Mouse (Mus musculus): ENCODE data around the gene Pik3cd. TPM values are rescaled to one million over a fixed set of nuclear protein-coding genes. Genes with fewer than 3 reads are reported as not detected.

Pik3cd gene
- polyA plus RNA-seq, 1 experiment from 2014 or later = 8.0 TPM

GRCm38 (mm10) chr4:149698197-149698821 is 4.1 kb downstream of the Pik3cd start:
- peaks cover 10% of the 10 kb centered on the region for H3K4me1 ChIP-seq
- no peak overlapping the region for H3K27ac ChIP-seq
- H3K4me3 ChIP-seq = peak overlapping the region; percentile 47
- peaks cover 38% of the 10 kb centered on the region for H3K27me3 ChIP-seq
- peak; percentile 84 for ATAC-seq
- peak overlapping the region; percentile 68 for H3K9ac ChIP-seq
- H3K36me3 ChIP-seq (ENCODE audit: poor library complexity, severe bottlenecking) = no peaks in the 10 kb centered on the region
- H3K9me3 ChIP-seq (replicated peaks) = no peaks in the 10 kb centered on the region
- peak overlapping the region; percentile 76 for H3K4me2 ChIP-seq
- under 1% methylated on average over 35 of the region's 35 CpGs for whole genome bisulfite sequencing

GRCm38 (mm10) chr4:149697506-149698196 is 4.7 kb downstream of the Pik3cd start:
- Histone ChIP-seq H3K4me2 (peak overlapping the region; percentile 76), H3K9me3 (replicated peaks) (no peaks in the 10 kb centered on the region), H3K4me1 (peaks cover 10% of the 10 kb centered on the region), H3K36me3 (ENCODE audit: poor library complexity, severe bottlenecking) (no peaks in the 10 kb centered on the region), H3K4me3 (peak overlapping the region; percentile 47), H3K27ac (no peak overlapping the region), H3K27me3 (peaks cover 38% of the 10 kb centered on the region), H3K9ac (peak overlapping the region; percentile 68)
- 21% methylated on average over 15 of the region's 15 CpGs for WGBS
- ATAC-seq = no peak

GRCm38 (mm10) chr4:149696189-149696971 is 6.0 kb downstream of the Pik3cd start:
- ATAC-seq = no peak
- Histone ChIP-seq H3K4me1 (peaks cover 10% of the 10 kb centered on the region), H3K9me3 (replicated peaks) (no peaks in the 10 kb centered on the region), H3K27ac (peak overlapping the region; percentile 12; the same call in 1 of the 2 replicates), H3K4me2 (no peak overlapping the region), H3K36me3 (ENCODE audit: poor library complexity, severe bottlenecking) (no peaks in the 10 kb centered on the region), H3K9ac (no peak overlapping the region), H3K4me3 (no peak overlapping the region), H3K27me3 (peaks cover 38% of the 10 kb centered on the region)
- WGBS = 37% methylated on average over 16 of the region's 16 CpGs

- no peaks in the 10 kb centered on the region for H3K4me1 ChIP-seq
- H3K27ac ChIP-seq = no peak overlapping the region
- 86% methylated on average over 8 of the region's 8 CpGs for WGBS
- no peak overlapping the region for H3K4me3 ChIP-seq
- H3K27me3 ChIP-seq = peaks cover 9% of the 10 kb centered on the region; the same call in 1 of the 2 replicates
- no peaks in the 10 kb centered on the region for H3K36me3 ChIP-seq (ENCODE audit: poor library complexity, severe bottlenecking)
- H3K9me3 ChIP-seq (replicated peaks) = no peaks in the 10 kb centered on the region
- ATAC-seq = no peak
- no peak overlapping the region for H3K4me2 ChIP-seq
- H3K9ac ChIP-seq = no peak overlapping the region
Measured at GRCm38 (mm10) chr4:149691368-149691767, 11.0 kb downstream of the Pik3cd start.

- Histone ChIP-seq H3K27me3 (peaks cover 3% of the 10 kb centered on the region; the same call in 1 of the 2 replicates), H3K27ac (no peak overlapping the region), H3K4me3 (no peak overlapping the region), H3K36me3 (ENCODE audit: poor library complexity, severe bottlenecking) (no peaks in the 10 kb centered on the region), H3K4me2 (no peak overlapping the region), H3K9ac (no peak overlapping the region), H3K9me3 (replicated peaks) (no peaks in the 10 kb centered on the region), H3K4me1 (no peaks in the 10 kb centered on the region)
- 92% methylated on average over 8 of the region's 8 CpGs for WGBS
- ATAC-seq = no peak
Measured at GRCm38 (mm10) chr4:149690828-149691280, 11.5 kb downstream of the Pik3cd start.

- H3K27ac ChIP-seq = no peak overlapping the region
- no peaks in the 10 kb centered on the region for H3K36me3 ChIP-seq (ENCODE audit: poor library complexity, severe bottlenecking)
- no peaks in the 10 kb centered on the region for H3K4me1 ChIP-seq
- no peak overlapping the region for H3K4me2 ChIP-seq
- H3K4me3 ChIP-seq = no peak overlapping the region
- no peak for ATAC-seq
- 85% methylated on average over 12 of the region's 12 CpGs for WGBS
- no peaks in the 10 kb centered on the region for H3K9me3 ChIP-seq (replicated peaks)
- no peak overlapping the region for H3K9ac ChIP-seq
- H3K27me3 ChIP-seq = peaks cover 3% of the 10 kb centered on the region
Measured at GRCm38 (mm10) chr4:149689822-149690700, 12.3 kb downstream of the Pik3cd start.

- no peak overlapping the region for H3K4me2 ChIP-seq
- WGBS = 71% methylated on average over 14 of the region's 14 CpGs
- H3K4me3 ChIP-seq = no peak overlapping the region
- no peaks in the 10 kb centered on the region for H3K4me1 ChIP-seq
- H3K9me3 ChIP-seq (replicated peaks) = no peaks in the 10 kb centered on the region
- H3K27ac ChIP-seq = no peak overlapping the region
- H3K9ac ChIP-seq = no peak overlapping the region
- no peak for ATAC-seq
- H3K36me3 ChIP-seq (ENCODE audit: poor library complexity, severe bottlenecking) = no peaks in the 10 kb centered on the region
- H3K27me3 ChIP-seq = peaks cover 8% of the 10 kb centered on the region
Measured at GRCm38 (mm10) chr4:149688861-149689260, 13.5 kb downstream of the Pik3cd start.

- no peak overlapping the region for H3K4me2 ChIP-seq
- H3K4me3 ChIP-seq = no peak overlapping the region
- H3K27me3 ChIP-seq = peaks cover 13% of the 10 kb centered on the region
- H3K27ac ChIP-seq = no peak overlapping the region
- H3K36me3 ChIP-seq (ENCODE audit: poor library complexity, severe bottlenecking) = no peaks in the 10 kb centered on the region
- WGBS = 84% methylated on average over 11 of the region's 11 CpGs
- H3K4me1 ChIP-seq = no peaks in the 10 kb centered on the region
- no peaks in the 10 kb centered on the region for H3K9me3 ChIP-seq (replicated peaks)
- ATAC-seq = no peak
- H3K9ac ChIP-seq = no peak overlapping the region
Measured at GRCm38 (mm10) chr4:149684841-149685623, 17.3 kb downstream of the Pik3cd start.

- Histone ChIP-seq H3K4me2 (no peak overlapping the region), H3K27ac (no peak overlapping the region), H3K36me3 (ENCODE audit: poor library complexity, severe bottlenecking) (no peaks in the 10 kb centered on the region), H3K27me3 (peaks cover 13% of the 10 kb centered on the region), H3K9me3 (replicated peaks) (no peaks in the 10 kb centered on the region), H3K4me1 (no peaks in the 10 kb centered on the region), H3K4me3 (no peak overlapping the region), H3K9ac (no peak overlapping the region)
- WGBS = 6% methylated on average over 7 of the region's 7 CpGs
- ATAC-seq = no peak
Measured at GRCm38 (mm10) chr4:149683875-149684274, 18.5 kb downstream of the Pik3cd start.

- Histone ChIP-seq H3K4me2 (no peak overlapping the region), H3K27ac (no peak overlapping the region), H3K4me3 (no peak overlapping the region), H3K9me3 (replicated peaks) (no peaks in the 10 kb centered on the region), H3K27me3 (peaks cover 15% of the 10 kb centered on the region), H3K36me3 (ENCODE audit: poor library complexity, severe bottlenecking) (no peaks in the 10 kb centered on the region), H3K9ac (no peak overlapping the region), H3K4me1 (0 out of 2 replicates have a peak, but pooled peaks cover 8% of the 10 kb centered on the region)
- ATAC-seq = no peak
- WGBS = 80% methylated on average over 11 of the region's 11 CpGs
Measured at GRCm38 (mm10) chr4:149679056-149679770, 23.2 kb downstream of the Pik3cd start.

Measured in forebrain, embryonic 13.5 days (tissue).